Mouse (Mus musculus) induced T-regulatory cell, adult 2 months (primary cell): Measurements from ENCODE around the gene Fap.
A peak's percentile ranks its signal among the peaks of the same experiment; 100 is the strongest.

ENCODE experiments used
- DNase-seq: peaks from one replicate; pipeline ENCODE4 v3.0.0-alpha.2; 2012; ENCODE audit warnings: low read depth

Gene Fap

GRCm38 (mm10) chr2:62526399-62526798, 47.5 kb downstream of the Fap start:
- peak; percentile 15 for DNase-seq

- DNase-seq: no peak
Observed at GRCm38 (mm10) chr2:62517790-62518189, 56.1 kb downstream of the Fap start.

GRCm38 (mm10) chr2:62514477-62514876, 59.4 kb downstream of the Fap start:
- DNase-seq: no peak

GRCm38 (mm10) chr2:62513477-62513876, 60.4 kb downstream of the Fap start:
- no peak for DNase-seq

DNA sequence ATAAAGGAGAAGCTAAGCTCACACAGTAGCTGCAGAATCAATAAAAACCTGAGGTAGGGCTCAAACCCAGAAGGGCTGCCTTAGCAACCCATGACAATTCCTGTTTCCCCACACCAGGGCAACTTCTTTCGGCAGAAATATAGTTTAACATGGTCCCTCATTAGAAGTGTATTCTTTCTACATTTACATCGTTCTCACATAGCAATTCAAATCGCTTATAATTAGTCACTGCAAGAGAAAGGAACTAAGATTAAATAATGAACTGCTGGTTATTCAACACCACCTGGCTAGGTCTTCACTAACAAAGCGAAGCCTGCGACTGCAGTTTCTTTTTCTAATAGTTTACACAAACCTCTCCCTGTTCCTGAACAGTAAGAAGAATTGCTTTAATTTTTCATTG, 66.7 kb downstream of the Fap start:
- DNase-seq: no peak

GRCm38 (mm10) chr2:62506441-62506840, 67.4 kb downstream of the Fap start:
- no peak for DNase-seq

GRCm38 (mm10) chr2:62504269-62504796, 69.5 kb downstream of the Fap start:
- DNase-seq: no peak

- DNase-seq: no peak
Observed at GRCm38 (mm10) chr2:62503326-62503725, 70.5 kb downstream of the Fap start.

DNA sequence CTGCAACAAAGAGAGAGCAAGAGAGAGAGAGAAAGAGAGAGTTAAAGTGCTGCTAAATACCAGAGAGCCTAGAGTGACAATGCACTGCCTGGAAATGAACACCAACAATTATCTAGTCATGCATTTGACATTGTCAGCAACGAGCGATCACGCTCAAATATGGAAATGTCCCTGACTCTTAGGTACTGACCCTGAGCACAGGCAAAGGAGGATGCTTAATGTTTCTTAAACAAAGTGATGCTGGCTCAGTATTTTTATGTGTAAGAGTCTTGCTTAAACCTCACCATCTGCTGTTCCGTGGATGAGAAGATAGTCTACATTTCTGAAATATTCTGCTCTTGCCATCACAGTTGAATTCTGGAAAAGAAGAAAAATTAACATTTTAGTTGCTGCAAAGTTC, 71.4 kb downstream of the Fap start:
- DNase-seq: no peak

DNA sequence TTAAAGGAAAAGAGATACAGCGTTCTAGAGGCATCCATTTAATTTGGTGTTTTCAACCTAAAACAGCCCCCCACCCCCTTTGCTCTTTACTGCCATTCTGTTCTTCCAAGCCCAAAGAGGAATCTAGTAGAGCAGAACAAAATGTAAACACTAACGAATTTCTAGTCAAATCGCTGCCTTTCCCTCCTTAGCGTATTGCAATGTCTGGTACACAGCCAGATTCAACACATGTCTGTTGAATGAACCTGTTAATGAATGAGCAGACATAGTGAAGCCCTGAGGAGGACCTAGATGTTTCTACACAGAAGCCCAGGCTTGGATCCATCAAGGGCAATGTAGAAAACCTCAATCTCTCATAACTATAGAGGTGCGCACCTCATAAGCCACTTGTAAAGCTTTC, 75.1 kb downstream of the Fap start:
- DNase-seq: no peak

- no peak for DNase-seq
Observed at GRCm38 (mm10) chr2:62498086-62498485, 75.8 kb downstream of the Fap start.

DNA sequence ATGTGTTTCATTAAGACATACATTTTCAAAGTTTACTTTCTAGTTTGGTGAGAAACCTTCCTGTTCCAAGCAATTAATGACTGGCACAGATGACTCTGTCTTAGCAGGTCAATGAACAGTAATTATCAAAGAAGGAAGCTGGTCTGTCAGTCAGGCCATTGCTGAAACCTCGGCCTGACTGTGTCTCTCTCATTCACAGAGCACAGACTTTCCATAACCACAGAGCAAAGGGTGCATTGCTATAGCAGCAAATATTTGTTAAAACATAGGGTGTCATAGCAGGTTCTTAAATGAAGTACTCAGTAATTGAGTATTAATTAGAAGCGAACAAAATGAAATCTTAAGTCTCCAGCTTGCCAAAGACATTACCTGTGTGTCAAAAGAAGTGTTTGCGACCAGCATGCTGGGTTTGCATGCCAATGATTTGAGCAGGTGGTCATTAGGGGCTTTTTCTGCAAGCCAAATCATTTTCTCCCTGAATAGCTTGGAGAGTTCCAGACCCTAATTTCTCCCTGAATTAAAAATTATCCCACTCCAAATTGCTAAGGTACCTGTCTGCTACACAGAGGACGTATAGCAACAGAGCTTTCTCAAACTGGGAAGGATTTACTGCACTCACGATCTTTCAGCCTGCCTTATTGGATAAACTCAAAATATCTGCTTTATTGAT, 76.4 kb downstream of the Fap start:
- no peak for DNase-seq

DNA sequence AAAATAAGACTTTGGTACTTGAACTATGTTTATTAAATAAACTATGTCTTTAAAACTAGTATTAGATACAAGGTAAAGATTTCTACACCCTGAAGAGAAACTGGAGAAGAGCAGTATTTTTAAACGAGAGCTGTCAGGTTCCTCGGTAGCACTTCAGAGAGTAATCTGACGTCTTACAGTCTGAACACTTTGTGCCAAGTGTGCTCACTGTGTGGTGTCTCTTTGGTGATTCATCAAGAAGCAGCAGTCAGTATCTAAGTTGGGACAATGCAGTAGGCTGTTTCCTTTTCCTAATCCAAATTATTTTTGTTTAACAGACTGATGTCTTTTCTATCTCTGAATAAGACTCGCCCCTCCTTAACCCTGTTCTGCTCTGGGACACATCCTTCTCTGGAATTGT, 78.5 kb downstream of the Fap start:
- DNase-seq: no peak

DNA sequence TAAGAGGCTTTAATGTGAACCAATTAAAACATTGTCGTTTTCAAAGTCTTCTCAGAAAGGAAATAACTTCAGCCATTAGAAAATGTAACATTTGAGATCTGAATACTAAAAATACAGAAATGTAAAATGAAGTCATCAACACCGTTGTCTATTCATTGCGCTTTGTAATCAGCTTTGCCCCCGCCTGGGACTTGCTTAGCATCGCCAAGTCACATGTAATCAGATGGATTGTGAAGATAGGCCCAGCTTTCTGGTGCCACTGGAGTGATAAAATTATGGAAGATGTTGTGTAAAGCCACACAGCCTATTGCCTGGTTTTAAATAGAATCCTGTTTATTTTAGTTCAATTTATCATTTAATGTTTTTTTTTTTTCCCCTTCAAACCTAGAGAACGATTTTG, 84.0 kb downstream of the Fap start:
- no peak for DNase-seq

DNA sequence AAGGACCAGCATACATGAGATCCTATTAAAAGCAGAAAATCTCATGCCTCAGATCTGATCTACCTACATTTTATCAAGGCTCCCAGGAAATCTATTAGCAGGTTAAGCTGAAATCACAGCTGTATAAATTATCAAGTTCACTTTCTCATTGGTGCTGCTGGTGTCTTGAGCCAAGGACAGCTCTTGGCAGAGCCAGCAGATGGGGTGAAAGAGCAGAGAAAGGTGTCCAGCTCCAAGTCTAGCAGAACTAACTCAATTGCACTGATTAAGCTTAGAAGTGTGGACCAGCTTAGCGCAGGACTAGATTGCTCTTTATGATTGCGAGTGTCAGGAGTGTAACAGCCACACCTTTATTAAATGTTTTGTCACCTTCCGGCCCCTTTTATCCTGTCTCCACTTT, 89.0 kb downstream of the Fap start:
- no peak for DNase-seq

DNA sequence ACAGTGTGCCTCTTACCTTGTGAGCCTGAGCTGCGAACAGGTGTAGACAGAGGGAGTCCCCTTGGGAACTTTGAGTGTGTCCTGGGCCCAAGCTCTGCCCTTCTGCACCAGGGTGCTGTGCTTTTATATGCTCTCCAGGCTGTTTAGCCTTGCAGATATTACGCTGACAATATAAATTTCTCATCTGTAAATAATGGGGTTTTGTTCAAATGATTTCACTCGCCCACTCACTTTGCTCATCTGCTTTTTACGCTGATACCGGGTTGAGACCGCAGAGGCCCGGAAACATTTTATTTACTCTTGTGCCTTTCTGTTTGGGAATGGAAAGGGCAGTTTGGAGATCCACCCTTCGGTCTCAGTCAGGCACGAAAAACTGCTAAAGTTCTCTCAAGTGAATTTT, 90.3 kb downstream of the Fap start, which contains the start of gene Gcg:
TSS of gene Gcg (minus strand) at position 101 of the 400 bp plus-strand sequence.
- DNase-seq: no peak

GRCm38 (mm10) chr2:62480285-62481198, 93.3 kb downstream of the Fap start:
- DNase-seq: no peak

DNA sequence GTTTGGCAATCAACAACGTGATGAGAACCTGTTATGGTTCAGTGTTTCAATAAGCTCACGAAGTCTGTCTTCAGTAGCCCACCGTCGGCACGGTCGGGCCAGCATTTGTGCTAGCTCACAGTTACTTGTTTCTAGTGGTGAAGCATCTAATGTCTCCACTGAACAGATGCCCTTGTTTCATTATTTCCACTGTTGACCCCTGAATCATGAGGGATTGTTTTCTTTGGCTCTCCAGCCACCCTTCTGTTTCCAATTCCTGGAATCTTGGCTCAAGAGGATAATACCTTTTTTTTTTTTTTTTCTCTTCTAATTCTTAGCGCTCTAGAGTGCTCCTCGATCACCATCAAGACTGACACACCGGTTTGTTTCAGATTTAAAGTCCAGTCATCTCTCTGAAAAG, 104.3 kb downstream of the Fap start:
- DNase-seq: no peak

DNA sequence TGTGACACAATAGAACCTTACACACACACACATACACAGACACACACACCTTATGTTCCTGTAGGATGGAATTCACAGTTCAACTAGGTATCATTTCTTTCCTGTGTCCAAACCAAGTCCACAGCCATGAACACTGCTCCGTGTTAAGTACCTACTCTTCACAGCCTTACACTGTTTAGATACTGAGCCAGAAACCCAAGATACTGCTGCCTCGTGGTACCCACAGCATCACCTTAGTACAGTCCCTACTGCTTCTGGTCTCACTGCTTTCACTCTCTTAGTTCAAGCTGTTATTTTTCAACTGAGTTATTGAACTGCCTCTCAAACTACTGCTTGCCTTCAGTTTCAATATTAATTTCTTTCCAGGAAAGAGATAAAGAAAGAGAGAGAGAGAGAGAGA, 110.6 kb downstream of the Fap start:
- DNase-seq: peak; percentile 56

DNA sequence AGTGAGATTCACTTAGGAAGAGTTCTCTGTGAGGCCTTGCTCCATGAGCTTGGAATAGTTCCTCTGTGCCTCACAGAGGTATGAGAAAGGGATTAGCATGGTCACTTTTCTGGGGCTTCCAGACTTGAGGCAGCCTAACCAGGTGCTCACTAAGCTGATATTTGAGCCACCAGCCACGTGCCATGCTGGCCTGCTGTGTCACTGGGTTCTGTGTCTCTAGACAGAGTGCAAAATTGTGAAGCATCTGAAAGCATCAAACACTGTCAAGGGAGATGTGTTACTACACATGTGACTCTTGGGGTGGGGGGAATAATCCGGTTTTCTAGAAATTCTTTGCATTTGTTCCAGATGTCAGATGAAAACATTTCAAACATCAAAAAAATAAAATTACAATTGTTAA, 111.7 kb downstream of the Fap start:
- DNase-seq: peak; percentile 15

GRCm38 (mm10) chr2:62460815-62461450, 112.9 kb downstream of the Fap start:
- DNase-seq: peak; percentile 67

DNA sequence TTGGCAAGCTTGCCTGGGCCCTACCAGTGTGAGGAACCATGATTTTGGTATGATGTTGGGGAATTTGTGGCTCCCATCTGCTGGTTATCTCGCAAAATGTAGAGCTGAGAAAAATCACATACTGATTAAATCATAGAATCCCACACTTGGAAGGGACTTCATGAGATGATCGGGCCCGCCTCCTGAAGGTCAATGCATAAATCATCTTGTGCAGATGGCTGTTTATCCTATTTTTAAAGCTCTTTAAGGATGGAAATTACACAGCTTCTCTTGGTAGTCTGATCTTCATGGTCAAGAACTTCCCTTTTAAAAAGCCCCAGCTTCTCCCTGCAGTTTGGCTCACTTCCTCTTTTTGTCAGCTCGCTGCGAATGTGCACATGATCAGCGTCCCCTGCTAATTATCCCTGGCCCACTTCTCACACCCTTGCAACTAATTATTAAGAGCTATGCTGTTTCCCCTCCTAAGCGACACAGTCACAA, 113.6 kb downstream of the Fap start:
- no peak for DNase-seq
